Mouse (Mus musculus): ENCODE measurements at regions not wholly inside any gene's neighbourhood (a gene's known extent, or its start where the extent isn't known, plus 50 kb on each side); places are given as distances from the start of the nearest gene placed in this dataset.

GRCm38 (mm10) chr1:142973387-142973786 is 667.1 kb upstream of the B3galt2 start:
- TF ChIP-seq TCF12 (IDR thresholded peaks at IDR 0.05; ENCODE audit: insufficient read depth, poor library complexity, severe bottlenecking) (no peak), USF1 (IDR thresholded peaks at IDR 0.05; ENCODE audit: low read depth) (no peak), MYOG (IDR thresholded peaks at IDR 0.05; ENCODE audit: control insufficient read depth in 1 of 3, insufficient read depth in 1 of 3, insufficient read length in 2 of 3, low read depth in 2 of 3) (no peak), POLR2A (IDR thresholded peaks at IDR 0.05; ENCODE audit: insufficient read length, low read depth) (no peak), MYOD1 (IDR thresholded peaks at IDR 0.05; ENCODE audit: control insufficient read depth in 1 of 3, insufficient read length in 2 of 3, low read depth in 2 of 3) (no peak), TCF3 (IDR thresholded peaks at IDR 0.05; ENCODE audit: insufficient read length, low read depth) (no peak), REST (IDR thresholded peaks at IDR 0.05; ENCODE audit: insufficient read depth, insufficient read length) (no peak), E2F4 (IDR thresholded peaks at IDR 0.05; ENCODE audit: insufficient read depth) (no peak), SRF (IDR thresholded peaks at IDR 0.05; ENCODE audit: control insufficient read depth, insufficient read length, low read depth) (no peak), CEBPB (IDR thresholded peaks at IDR 0.05; ENCODE audit: insufficient read depth, poor library complexity, severe bottlenecking) (no peak), POLR2AphosphoS2 (IDR thresholded peaks at IDR 0.05; ENCODE audit: insufficient read length, low read depth) (no peak), MAX (IDR thresholded peaks at IDR 0.05; ENCODE audit: low read depth) (no peak)

GRCm38 (mm10) chr1:142982994-142983393 is 657.5 kb upstream of the B3galt2 start:
- Histone ChIP-seq H3K27me3 (ENCODE audit: control insufficient read depth, insufficient read depth, insufficient read length) (no peaks in the 10 kb centered on the region), H3K79me2 (ENCODE audit: control insufficient read depth, insufficient read depth) (no peaks in the 10 kb centered on the region), H3K36me3 (ENCODE audit: control insufficient read depth, insufficient read depth) (no peaks in the 10 kb centered on the region), H3ac (ENCODE audit: control insufficient read depth, insufficient read length) (no peak overlapping the region), H3K4me2 (ENCODE audit: low read depth) (no peak overlapping the region), H3K4me3 (no peak overlapping the region)
- no peak for TF ChIP-seq REST (IDR thresholded peaks at IDR 0.05; ENCODE audit: insufficient read depth, insufficient read length)
- TF ChIP-seq MYOG (IDR thresholded peaks at IDR 0.05; ENCODE audit: control insufficient read depth in 1 of 3, insufficient read depth in 1 of 3, insufficient read length in 2 of 3, low read depth in 2 of 3): no peak
- no peak for TF ChIP-seq MYOD1 (IDR thresholded peaks at IDR 0.05; ENCODE audit: control insufficient read depth in 1 of 3, insufficient read length in 2 of 3, low read depth in 2 of 3)
- TF ChIP-seq TCF3 (IDR thresholded peaks at IDR 0.05; ENCODE audit: insufficient read length, low read depth): no peak

More at GRCm38 (mm10) chr1:142973387-142973786, 667.1 kb upstream of the B3galt2 start:
- H3ac ChIP-seq (ENCODE audit: control insufficient read depth, insufficient read length): no peak overlapping the region
- H3K36me3 ChIP-seq (ENCODE audit: control insufficient read depth, insufficient read depth): no peaks in the 10 kb centered on the region
- no peaks in the 10 kb centered on the region for H3K27me3 ChIP-seq (ENCODE audit: control insufficient read depth, insufficient read depth, insufficient read length)
- H3K4me3 ChIP-seq: no peak overlapping the region
- H3K79me2 ChIP-seq (ENCODE audit: control insufficient read depth, insufficient read depth): no peaks in the 10 kb centered on the region
- H3K4me2 ChIP-seq (ENCODE audit: low read depth): no peak overlapping the region

- H3ac ChIP-seq (ENCODE audit: control insufficient read depth, insufficient read length): no peak overlapping the region
- no peak overlapping the region for H3K4me3 ChIP-seq
- H3K27me3 ChIP-seq (ENCODE audit: control insufficient read depth, insufficient read depth, insufficient read length): no peaks in the 10 kb centered on the region
- no peaks in the 10 kb centered on the region for H3K36me3 ChIP-seq (ENCODE audit: control insufficient read depth, insufficient read depth)
- H3K79me2 ChIP-seq (ENCODE audit: control insufficient read depth, insufficient read depth): no peaks in the 10 kb centered on the region
- no peak overlapping the region for H3K4me2 ChIP-seq (ENCODE audit: low read depth)
- no peak for TF ChIP-seq USF1 (IDR thresholded peaks at IDR 0.05; ENCODE audit: low read depth)
- no peak for TF ChIP-seq TCF3 (IDR thresholded peaks at IDR 0.05; ENCODE audit: insufficient read length, low read depth)
- no peak for TF ChIP-seq REST (IDR thresholded peaks at IDR 0.05; ENCODE audit: insufficient read depth, insufficient read length)
- TF ChIP-seq SRF (IDR thresholded peaks at IDR 0.05; ENCODE audit: control insufficient read depth, insufficient read length, low read depth): no peak
- no peak for TF ChIP-seq POLR2A (IDR thresholded peaks at IDR 0.05; ENCODE audit: insufficient read length, low read depth)
- TF ChIP-seq POLR2AphosphoS2 (IDR thresholded peaks at IDR 0.05; ENCODE audit: insufficient read length, low read depth): no peak
- no peak for TF ChIP-seq E2F4 (IDR thresholded peaks at IDR 0.05; ENCODE audit: insufficient read depth)
- TF ChIP-seq MAX (IDR thresholded peaks at IDR 0.05; ENCODE audit: low read depth): no peak
- no peak for TF ChIP-seq CEBPB (IDR thresholded peaks at IDR 0.05; ENCODE audit: insufficient read depth, poor library complexity, severe bottlenecking)
- TF ChIP-seq TCF12 (IDR thresholded peaks at IDR 0.05; ENCODE audit: insufficient read depth, poor library complexity, severe bottlenecking): no peak
- no peak for TF ChIP-seq MYOG (IDR thresholded peaks at IDR 0.05; ENCODE audit: control insufficient read depth in 1 of 3, insufficient read depth in 1 of 3, insufficient read length in 2 of 3, low read depth in 2 of 3)
- no peak for TF ChIP-seq MYOD1 (IDR thresholded peaks at IDR 0.05; ENCODE audit: control insufficient read depth in 1 of 3, insufficient read length in 2 of 3, low read depth in 2 of 3)
Observed at GRCm38 (mm10) chr1:142983641-142984040, 656.8 kb upstream of the B3galt2 start.

GRCm38 (mm10) chr1:142985516-142985915 is 654.9 kb upstream of the B3galt2 start:
- no peaks in the 10 kb centered on the region for H3K27me3 ChIP-seq (ENCODE audit: control insufficient read depth, insufficient read depth, insufficient read length)
- H3K79me2 ChIP-seq (ENCODE audit: control insufficient read depth, insufficient read depth): no peaks in the 10 kb centered on the region
- no peaks in the 10 kb centered on the region for H3K36me3 ChIP-seq (ENCODE audit: control insufficient read depth, insufficient read depth)
- no peak overlapping the region for H3K4me3 ChIP-seq
- TF ChIP-seq USF1 (IDR thresholded peaks at IDR 0.05; ENCODE audit: low read depth) (no peak), TCF3 (IDR thresholded peaks at IDR 0.05; ENCODE audit: insufficient read length, low read depth) (no peak), TCF12 (IDR thresholded peaks at IDR 0.05; ENCODE audit: insufficient read depth, poor library complexity, severe bottlenecking) (no peak), MYOG (IDR thresholded peaks at IDR 0.05; ENCODE audit: control insufficient read depth in 1 of 3, insufficient read depth in 1 of 3, insufficient read length in 2 of 3, low read depth in 2 of 3) (no peak), CEBPB (IDR thresholded peaks at IDR 0.05; ENCODE audit: insufficient read depth, poor library complexity, severe bottlenecking) (no peak), MYOD1 (IDR thresholded peaks at IDR 0.05; ENCODE audit: control insufficient read depth in 1 of 3, insufficient read length in 2 of 3, low read depth in 2 of 3) (no peak)
- H3ac ChIP-seq (ENCODE audit: control insufficient read depth, insufficient read length): no peak overlapping the region
- H3K4me2 ChIP-seq (ENCODE audit: low read depth): no peak overlapping the region

GRCm38 (mm10) chr1:143000216-143000615 is 640.2 kb upstream of the B3galt2 start:
- H3K36me3 ChIP-seq (ENCODE audit: control insufficient read depth, insufficient read depth): no peaks in the 10 kb centered on the region
- no peaks in the 10 kb centered on the region for H3K27me3 ChIP-seq (ENCODE audit: control insufficient read depth, insufficient read depth, insufficient read length)
- H3ac ChIP-seq (ENCODE audit: control insufficient read depth, insufficient read length): no peak overlapping the region
- H3K4me3 ChIP-seq: no peak overlapping the region
- TF ChIP-seq MAX (IDR thresholded peaks at IDR 0.05; ENCODE audit: low read depth) (no peak), MYOD1 (IDR thresholded peaks at IDR 0.05; ENCODE audit: control insufficient read depth in 1 of 3, insufficient read length in 2 of 3, low read depth in 2 of 3) (no peak), USF1 (IDR thresholded peaks at IDR 0.05; ENCODE audit: low read depth) (no peak), E2F4 (IDR thresholded peaks at IDR 0.05; ENCODE audit: insufficient read depth) (no peak), POLR2A (IDR thresholded peaks at IDR 0.05; ENCODE audit: insufficient read length, low read depth) (no peak), TCF12 (IDR thresholded peaks at IDR 0.05; ENCODE audit: insufficient read depth, poor library complexity, severe bottlenecking) (no peak), CEBPB (IDR thresholded peaks at IDR 0.05; ENCODE audit: insufficient read depth, poor library complexity, severe bottlenecking) (no peak), MYOG (IDR thresholded peaks at IDR 0.05; ENCODE audit: control insufficient read depth in 1 of 3, insufficient read depth in 1 of 3, insufficient read length in 2 of 3, low read depth in 2 of 3) (no peak), POLR2AphosphoS2 (IDR thresholded peaks at IDR 0.05; ENCODE audit: insufficient read length, low read depth) (no peak), TCF3 (IDR thresholded peaks at IDR 0.05; ENCODE audit: insufficient read length, low read depth) (no peak), SRF (IDR thresholded peaks at IDR 0.05; ENCODE audit: control insufficient read depth, insufficient read length, low read depth) (no peak)
- H3K4me2 ChIP-seq (ENCODE audit: low read depth): no peak overlapping the region
- no peaks in the 10 kb centered on the region for H3K79me2 ChIP-seq (ENCODE audit: control insufficient read depth, insufficient read depth)

Data from myocyte (in vitro differentiated cells).